Mouse (Mus musculus) heart, embryonic 16.5 days (tissue): ENCODE results near the gene Meiob. TPM values are rescaled to one million over a fixed set of nuclear protein-coding genes. Genes with fewer than 3 reads are reported as not detected.

Source experiments
- ATAC-seq: fragments of 200-750 bp; cut with Nextera tagmentation; replicated peaks from 2 replicates; pipeline ENCODE4 v1.8.0; 2017; ENCODE audit warnings: moderate number of reproducible peaks; ENCODE audit not compliant: insufficient read depth, low FRiP score; ENCODE audit errors: extremely low read depth
- H3K27ac ChIP-seq: fragments of 300-500 bp; sonication (generic); 2 replicates; pipeline ENCODE4 v1.5.1; 2014; ENCODE audit warnings: mild to moderate bottlenecking, low read length, control low read depth, moderate library complexity
- H3K27me3 ChIP-seq: fragments of 300-500 bp; sonication (generic); 2 replicates; pipeline ENCODE4 v1.6.1; 2014; ENCODE audit warnings: low read length, mixed read lengths; ENCODE audit not compliant: control insufficient read depth, insufficient read depth
- H3K36me3 ChIP-seq: fragments of 300-500 bp; sonication (generic); 2 replicates; pipeline ENCODE4 v1.6.1; 2014; ENCODE audit not compliant: control insufficient read depth, insufficient read depth
- H3K4me1 ChIP-seq: fragments of 300-500 bp; sonication (generic); 2 replicates; pipeline ENCODE4 v1.6.1; 2014; ENCODE audit warnings: low read length, mixed read lengths; ENCODE audit not compliant: control insufficient read depth, insufficient read depth
- H3K4me2 ChIP-seq: fragments of 300-500 bp; sonication (generic); 2 replicates; pipeline ENCODE4 v1.6.1; 2014; ENCODE audit warnings: low read depth, mild to moderate bottlenecking, control low read depth, low read length
- H3K4me3 ChIP-seq: fragments of 300-500 bp; sonication (generic); 2 replicates; pipeline ENCODE4 v1.5.1; 2014; ENCODE audit warnings: mild to moderate bottlenecking, control low read depth, low read length
- H3K9ac ChIP-seq: fragments of 300-500 bp; sonication (generic); 2 replicates; pipeline ENCODE4 v1.6.1; 2014; ENCODE audit warnings: low read length, control low read depth
- H3K9me3 ChIP-seq: fragments of 300-500 bp; sonication (generic); replicated peaks from 2 replicates; pipeline ENCODE4 v1.6.1; 2016; ENCODE audit warnings: low read length; ENCODE audit not compliant: control insufficient read depth
- WGBS: fragments of 180-500 bp; shearing (Covaris S2); extraction: QIAGEN DNeasy Blood & Tissue Kit; methylation state at CpG from one replicate; pipeline ENCODE4 v1.1.7; 2014; 5-methylcytosine and 5-hydroxymethylcytosine counted together
- polyA plus RNA-seq: library from polyadenylated mRNA; unstranded; fragments of >200 nt; fragmentation: Nextera tagmentation; extraction: Ambion mirVana; gene quantifications from 2 replicates; pipeline ENCODE4 v1.2.1, GENCODE M21; 2015

Meiob gene
- polyA plus RNA-seq, 1 experiment from 2014 or later, result not detected

GRCm38 (mm10) chr17:24874405-24874745 is 70.3 kb downstream of the Meiob start:
- Histone ChIP-seq H3K9me3 (no peaks in the 10 kb centered on the region), H3K4me3 (no peak overlapping the region), H3K27ac (no peak overlapping the region), H3K36me3 (no peaks in the 10 kb centered on the region), H3K4me1 (no peaks in the 10 kb centered on the region), H3K9ac (no peak overlapping the region), H3K27me3 (no peaks in the 10 kb centered on the region), H3K4me2 (no peak overlapping the region)
- 35% methylated on average over 1 of the region's 1 CpGs for WGBS
- no peak for ATAC-seq

DNA sequence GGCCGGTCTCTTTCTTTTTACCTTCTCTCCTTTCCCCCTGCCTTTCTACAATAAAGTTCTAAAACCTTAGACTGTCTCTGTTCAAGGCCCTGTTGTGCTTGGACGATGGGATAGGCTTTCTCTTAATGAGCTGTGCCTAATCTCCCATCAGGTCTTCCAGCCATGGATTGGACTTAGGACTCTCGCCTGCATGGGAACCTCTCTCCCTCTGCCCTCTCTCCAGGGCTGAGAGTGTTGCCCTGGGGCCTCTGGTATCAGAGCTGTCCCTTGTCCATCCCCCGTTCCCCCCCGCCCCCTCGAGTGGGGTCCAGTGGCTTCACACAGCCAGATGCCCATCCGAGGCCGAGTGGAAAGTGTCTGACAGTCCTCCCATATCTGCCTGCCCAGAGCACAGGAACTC is 70.9 kb downstream of the Meiob start:
- H3K4me1 ChIP-seq, result no peaks in the 10 kb centered on the region
- no peaks in the 10 kb centered on the region for H3K9me3 ChIP-seq
- no peak overlapping the region for H3K27ac ChIP-seq
- H3K4me2 ChIP-seq, result no peak overlapping the region
- no peak overlapping the region for H3K9ac ChIP-seq
- no peaks in the 10 kb centered on the region for H3K36me3 ChIP-seq
- H3K27me3 ChIP-seq, result no peaks in the 10 kb centered on the region
- WGBS, result 66% methylated on average over 8 of the region's 8 CpGs
- ATAC-seq, result no peak
- H3K4me3 ChIP-seq, result no peak overlapping the region

DNA sequence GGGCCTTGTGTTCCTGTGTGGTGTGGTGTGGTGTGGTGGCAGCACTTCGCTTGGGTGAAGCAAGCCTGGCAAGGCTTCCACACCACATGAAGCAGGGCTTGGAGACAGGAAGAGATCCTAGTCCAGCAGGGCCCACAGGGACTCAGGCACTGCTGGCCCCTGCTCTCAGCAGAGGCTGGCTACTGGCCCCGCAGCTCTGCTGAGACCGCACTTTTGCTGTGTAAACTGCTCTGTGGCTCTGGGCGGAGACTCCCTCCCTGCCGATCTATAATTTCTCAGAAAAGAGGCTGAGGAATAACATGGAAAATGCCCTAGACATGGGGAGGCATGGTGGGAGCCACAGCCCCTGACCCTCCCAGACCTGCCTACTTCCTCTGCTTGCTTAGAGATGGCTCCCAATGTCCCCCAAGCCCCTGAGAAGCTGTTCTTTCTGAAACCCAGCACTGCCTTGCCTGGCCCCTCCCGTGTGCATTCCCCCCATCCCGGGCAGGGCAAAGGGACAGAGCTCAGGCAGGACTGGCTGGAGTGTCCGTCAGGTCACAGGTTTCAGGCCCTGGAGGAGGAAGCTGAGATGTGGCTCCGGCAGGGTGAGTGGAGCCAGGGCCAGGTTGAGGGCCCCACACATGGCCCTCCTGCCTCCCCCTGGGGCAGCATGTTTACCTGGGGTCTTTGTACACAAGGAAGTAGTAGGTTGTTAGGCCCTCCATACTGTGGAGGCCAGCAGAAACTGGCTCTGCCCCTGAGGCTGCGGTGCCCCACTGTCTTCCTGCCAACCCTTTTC is 73.4 kb downstream of the Meiob start:
- H3K4me3 ChIP-seq, result no peak overlapping the region
- ATAC-seq, result peak; percentile 46; the same call in 1 of the 2 replicates
- H3K9me3 ChIP-seq, result no peaks in the 10 kb centered on the region
- WGBS, result 58% methylated on average over 10 of the region's 10 CpGs
- peaks cover 2% of the 10 kb centered on the region; the same call in 1 of the 2 replicates for H3K36me3 ChIP-seq
- no peaks in the 10 kb centered on the region for H3K27me3 ChIP-seq
- H3K4me1 ChIP-seq, result no peaks in the 10 kb centered on the region
- no peak overlapping the region for H3K4me2 ChIP-seq
- H3K9ac ChIP-seq, result no peak overlapping the region; the same call in 1 of the 2 replicates
- H3K27ac ChIP-seq, result no peak overlapping the region

DNA sequence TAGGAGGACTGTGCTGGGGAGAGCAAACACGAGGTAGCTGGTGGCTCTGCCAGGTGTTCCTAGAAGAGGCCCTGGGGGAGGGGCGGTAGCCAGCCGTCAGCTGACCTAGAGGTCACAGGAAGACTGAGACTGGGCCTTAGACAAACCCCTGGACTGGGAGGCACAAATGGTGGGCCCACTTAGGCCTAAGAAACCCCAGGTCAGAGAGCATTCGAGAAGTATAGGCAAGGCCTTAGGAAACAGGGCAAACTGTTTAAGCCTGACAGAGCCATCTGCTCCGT is 74.0 kb downstream of the Meiob start:
- ATAC-seq, result no peak

GRCm38 (mm10) chr17:24878531-24878930 is 74.4 kb downstream of the Meiob start:
- Histone ChIP-seq H3K9me3 (no peaks in the 10 kb centered on the region), H3K4me1 (no peaks in the 10 kb centered on the region), H3K4me2 (no peak overlapping the region), H3K27me3 (no peaks in the 10 kb centered on the region), H3K27ac (no peak overlapping the region), H3K36me3 (peaks cover 9% of the 10 kb centered on the region; the same call in 1 of the 2 replicates), H3K9ac (no peak overlapping the region), H3K4me3 (no peak overlapping the region)
- WGBS, result 72% methylated on average over 8 of the region's 8 CpGs
- ATAC-seq, result no peak

More for the DNA sequence above, 74.0 kb downstream of the Meiob start:
- Histone ChIP-seq H3K9ac (peak overlapping the region; percentile 20; the same call in 1 of the 2 replicates), H3K4me3 (no peak overlapping the region), H3K4me1 (no peaks in the 10 kb centered on the region), H3K27ac (no peak overlapping the region), H3K9me3 (no peaks in the 10 kb centered on the region), H3K27me3 (no peaks in the 10 kb centered on the region), H3K36me3 (peaks cover 5% of the 10 kb centered on the region; the same call in 1 of the 2 replicates), H3K4me2 (no peak overlapping the region)
- 35% methylated on average over 5 of the region's 5 CpGs for WGBS

- Histone ChIP-seq H3K9ac (no peak overlapping the region), H3K9me3 (no peaks in the 10 kb centered on the region), H3K4me3 (no peak overlapping the region), H3K27me3 (no peaks in the 10 kb centered on the region), H3K4me1 (peaks cover 8% of the 10 kb centered on the region), H3K36me3 (peaks cover 9% of the 10 kb centered on the region; the same call in 1 of the 2 replicates), H3K27ac (no peak overlapping the region), H3K4me2 (no peak overlapping the region)
- WGBS, result 47% methylated on average over 7 of the region's 7 CpGs
- no peak for ATAC-seq
Measured at GRCm38 (mm10) chr17:24881738-24882440, 77.8 kb downstream of the Meiob start.

DNA sequence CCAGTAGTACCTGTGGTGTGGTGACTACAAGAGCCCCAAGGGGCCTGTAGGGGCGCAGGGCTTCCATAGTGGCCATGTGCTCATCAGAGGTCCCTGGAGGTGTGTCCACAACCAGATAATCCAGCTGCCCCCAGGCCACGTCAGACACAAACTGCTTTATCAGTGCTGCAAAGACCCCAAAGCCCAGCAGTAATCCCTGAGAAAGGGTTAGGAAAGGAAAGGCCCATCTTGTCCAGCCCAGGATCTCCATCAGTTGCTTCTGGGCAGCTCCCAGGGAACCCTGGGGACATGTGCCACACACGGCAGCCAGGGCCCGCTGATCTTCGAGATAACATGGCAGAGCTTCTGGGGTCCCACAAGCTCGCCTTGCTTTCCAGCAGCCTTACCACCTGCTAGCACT is 80.3 kb downstream of the Meiob start:
- Histone ChIP-seq H3K4me2 (no peak overlapping the region), H3K27me3 (no peaks in the 10 kb centered on the region), H3K4me3 (no peak overlapping the region), H3K4me1 (peaks cover 20% of the 10 kb centered on the region), H3K9me3 (no peaks in the 10 kb centered on the region), H3K27ac (no peak overlapping the region), H3K9ac (no peak overlapping the region), H3K36me3 (peaks cover 14% of the 10 kb centered on the region; the same call in 1 of the 2 replicates)
- WGBS, result 70% methylated on average over 6 of the region's 6 CpGs
- no peak for ATAC-seq

DNA sequence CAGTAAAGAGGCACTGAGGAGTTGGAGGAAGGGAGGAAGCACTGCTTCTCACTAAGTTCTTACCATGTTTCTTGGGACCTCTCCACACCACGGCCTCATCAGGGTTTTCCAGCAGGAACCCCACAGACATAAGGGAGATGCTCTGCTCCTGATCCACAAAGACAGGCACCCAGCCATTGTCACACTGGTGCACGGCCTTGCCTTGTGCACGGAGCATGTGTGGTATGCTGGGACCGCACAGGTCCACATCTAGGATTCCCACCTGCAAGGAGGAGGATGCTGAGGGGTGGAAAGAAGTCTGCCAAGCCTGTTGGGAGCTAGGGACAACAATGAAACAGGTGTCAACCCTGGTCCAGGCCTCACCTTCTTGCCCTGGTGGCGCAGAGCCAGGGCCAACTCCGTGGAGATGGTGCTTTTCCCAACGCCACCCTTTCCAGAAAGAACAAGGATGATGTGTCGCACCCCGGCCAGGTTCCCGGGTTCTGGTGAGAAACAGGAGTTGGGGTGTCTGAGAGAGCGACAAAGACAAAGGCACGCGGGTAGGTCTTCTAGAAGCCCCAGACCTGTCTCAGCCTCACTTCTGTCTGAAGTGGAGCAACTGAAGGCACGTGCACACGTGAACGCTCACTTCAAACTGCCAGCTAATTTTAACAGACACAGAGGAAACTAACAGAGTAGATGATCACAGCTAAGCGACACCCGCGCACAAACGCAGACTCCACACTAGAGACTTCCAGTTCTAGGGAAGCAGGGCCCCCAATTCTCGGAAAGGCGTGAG is 81.5 kb downstream of the Meiob start:
- no peak for ATAC-seq
- peaks cover 18% of the 10 kb centered on the region for H3K36me3 ChIP-seq

More for the DNA sequence above, 81.5 kb downstream of the Meiob start:
- no peaks in the 10 kb centered on the region for H3K9me3 ChIP-seq
- H3K9ac ChIP-seq, result peak overlapping the region; percentile 74
- no peak overlapping the region for H3K27ac ChIP-seq
- peak overlapping the region; percentile 96 for H3K4me2 ChIP-seq
- WGBS, result 23% methylated on average over 22 of the region's 22 CpGs
- peak overlapping the region; percentile 76 for H3K4me3 ChIP-seq
- H3K27me3 ChIP-seq, result no peaks in the 10 kb centered on the region
- peaks cover 20% of the 10 kb centered on the region for H3K4me1 ChIP-seq
